Mouse (Mus musculus): ENCODE data around the gene Zbtb12.

- TF ChIP-seq MAX (IDR thresholded peaks at IDR 0.05; ENCODE audit: low read depth) = no peak
- TF ChIP-seq POLR2A (IDR thresholded peaks at IDR 0.05; ENCODE audit: insufficient read length, low read depth) = no peak
- no peak for TF ChIP-seq USF1 (IDR thresholded peaks at IDR 0.05; ENCODE audit: low read depth)
- TF ChIP-seq TCF12 (IDR thresholded peaks at IDR 0.05; ENCODE audit: insufficient read depth, poor library complexity, severe bottlenecking) = no peak
- TF ChIP-seq POLR2AphosphoS2 (IDR thresholded peaks at IDR 0.05; ENCODE audit: insufficient read length, low read depth) = no peak
These were observed 31.7 kb upstream of the Zbtb12 start for GRCm38 (mm10) chr17:34847615-34848014.
